Mouse (Mus musculus) WW6 (cell line): Measurements from ENCODE around the gene Acacb.

ENCODE experiments used
- DNase-seq: peaks from one replicate; pipeline ENCODE4 v3.0.0-alpha.2; 2013; ENCODE audit warnings: low read depth, low spot score

Gene Acacb

DNA sequence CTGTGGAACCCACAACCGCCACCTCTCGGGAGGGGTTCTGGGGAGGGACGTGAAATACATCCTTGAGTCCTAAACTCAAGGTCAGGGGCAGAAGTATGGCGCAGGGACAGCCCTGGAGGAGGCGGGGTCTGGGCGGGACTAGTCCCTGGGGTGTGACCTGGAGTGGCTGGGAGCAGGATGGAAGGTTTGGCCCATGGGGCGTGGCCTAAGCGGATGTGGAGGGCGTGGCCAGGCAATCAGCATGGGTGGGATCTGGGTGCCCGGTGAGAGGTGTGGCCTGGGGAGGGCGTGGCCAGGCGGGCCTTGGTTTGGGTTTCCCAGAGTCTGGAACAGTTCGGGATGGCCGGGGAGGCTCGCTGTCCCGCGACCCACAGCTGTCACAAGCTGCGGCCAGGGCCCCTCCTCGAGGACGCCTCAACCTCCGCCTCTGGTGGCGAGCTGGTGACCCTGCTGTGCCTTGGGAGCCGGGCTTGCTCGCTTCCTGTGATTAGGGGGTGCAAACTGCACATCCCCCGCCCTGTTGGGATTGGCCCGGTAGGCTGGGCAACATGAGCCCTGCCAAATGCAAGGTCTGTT is 29.3 kb downstream of the Acacb start:
- peak; percentile 97 for DNase-seq

DNA sequence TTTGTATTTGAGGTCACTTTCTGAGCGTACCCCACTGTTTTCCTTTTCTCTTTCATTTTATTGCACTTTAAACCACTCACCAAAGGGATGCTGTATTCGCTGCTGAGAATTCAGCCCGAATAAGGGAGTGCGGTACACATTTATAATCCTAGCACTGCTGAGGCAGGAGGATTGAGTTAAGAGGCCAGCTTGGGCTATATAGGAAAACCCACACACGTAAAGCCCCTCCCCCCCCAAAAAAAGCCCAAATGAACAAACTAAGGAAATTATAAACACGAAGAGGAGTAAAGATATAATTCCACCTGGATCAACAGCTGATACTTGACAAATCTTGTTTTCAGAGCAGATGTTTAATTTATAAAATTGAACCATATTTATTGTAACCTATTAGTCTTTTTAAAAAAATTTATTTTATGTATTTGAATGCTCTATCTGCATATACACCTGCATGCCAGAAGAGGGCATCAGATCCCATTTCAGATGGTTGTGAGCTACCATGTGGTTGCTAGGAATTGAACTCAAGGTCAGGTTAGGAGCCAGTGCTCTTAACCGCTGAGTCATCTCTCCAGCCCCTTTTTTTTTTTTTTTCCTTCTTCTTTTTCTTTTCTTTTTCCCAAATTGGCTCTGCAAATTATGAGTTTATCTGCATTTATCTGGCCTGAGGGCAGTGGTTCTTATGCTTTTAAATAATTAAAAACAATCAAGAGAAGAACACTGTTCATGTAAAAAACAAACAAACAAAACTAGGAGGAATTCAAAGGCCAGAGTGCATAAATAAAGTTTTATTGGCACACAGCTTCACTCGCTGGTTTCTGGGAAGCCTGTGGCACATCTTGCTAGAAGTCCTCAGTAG is 30.4 kb downstream of the Acacb start:
- DNase-seq, result no peak

DNA sequence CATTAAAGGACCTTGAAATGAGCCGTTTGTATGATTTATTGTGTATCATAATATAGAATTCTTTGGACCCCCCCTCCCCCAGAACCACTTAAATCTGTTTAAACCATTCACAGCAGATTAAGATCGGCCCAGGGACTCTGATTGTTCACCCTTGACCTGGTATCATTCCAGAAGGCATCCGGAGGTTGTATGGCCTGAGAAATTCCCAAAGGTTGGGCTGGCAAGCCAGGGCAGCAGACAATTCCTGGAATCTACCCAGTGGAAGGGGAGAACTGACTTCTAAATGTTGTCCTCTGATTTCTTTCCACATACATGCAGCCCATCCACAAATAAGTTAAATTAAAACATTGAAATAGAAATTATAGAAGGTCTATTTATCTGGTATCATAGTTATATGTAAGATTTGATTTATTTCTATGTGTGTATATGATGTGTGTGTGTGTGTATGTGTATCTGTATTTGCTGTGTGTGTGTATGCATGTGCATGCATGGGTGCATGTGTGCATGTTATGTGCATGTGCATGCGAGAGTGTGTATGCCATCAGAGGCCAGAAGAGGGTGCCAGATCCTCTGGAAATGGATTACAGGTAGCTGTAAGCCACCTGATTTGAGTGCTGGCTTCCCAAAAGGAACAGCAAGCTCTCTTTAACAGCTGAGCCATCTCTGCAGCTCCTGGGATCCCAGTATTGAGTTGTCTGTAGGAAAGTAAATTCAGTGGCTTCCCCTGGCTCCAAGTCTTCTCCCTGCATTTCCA is 31.8 kb downstream of the Acacb start:
- DNase-seq, result no peak

DNA sequence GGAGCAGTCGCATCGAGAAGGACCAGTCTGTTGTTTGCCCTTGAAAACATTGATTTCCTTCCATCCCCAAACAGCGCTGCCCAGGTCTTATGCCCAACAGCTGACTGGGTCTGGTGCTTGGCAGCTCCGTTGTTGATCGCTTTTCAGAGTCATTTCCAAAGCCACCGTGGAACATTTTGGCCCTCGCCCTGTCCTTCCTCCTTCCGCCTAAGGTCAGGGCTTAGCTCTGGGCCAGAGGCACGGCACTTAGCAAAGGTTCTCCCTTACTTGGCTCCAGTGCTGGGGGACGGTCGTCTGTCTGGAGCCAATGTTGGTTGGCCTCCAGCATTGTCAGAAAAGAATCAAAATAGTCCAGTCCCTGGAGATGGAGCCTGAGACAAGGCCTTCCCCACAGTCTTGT is 33.2 kb downstream of the Acacb start:
- no peak for DNase-seq

DNA sequence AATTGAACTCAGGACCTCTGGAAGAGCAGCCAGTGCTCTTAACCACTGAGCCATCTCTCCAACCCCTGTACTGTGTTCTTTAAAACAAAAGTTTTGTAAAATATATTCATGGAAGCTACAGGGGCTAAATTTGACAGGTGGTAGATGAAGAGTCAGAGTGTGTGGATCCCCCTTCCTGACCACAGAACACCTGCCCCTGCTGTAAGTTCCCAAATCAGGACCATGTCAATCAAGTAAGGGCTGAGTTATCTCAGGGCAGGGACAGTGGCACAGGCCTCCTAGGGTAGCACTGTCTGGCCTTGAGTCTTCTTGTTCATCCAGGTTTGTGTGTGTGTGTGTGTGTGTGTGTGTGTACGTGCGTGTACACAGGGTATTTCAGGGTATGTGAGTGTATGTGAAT is 37.2 kb downstream of the Acacb start:
- no peak for DNase-seq

DNA sequence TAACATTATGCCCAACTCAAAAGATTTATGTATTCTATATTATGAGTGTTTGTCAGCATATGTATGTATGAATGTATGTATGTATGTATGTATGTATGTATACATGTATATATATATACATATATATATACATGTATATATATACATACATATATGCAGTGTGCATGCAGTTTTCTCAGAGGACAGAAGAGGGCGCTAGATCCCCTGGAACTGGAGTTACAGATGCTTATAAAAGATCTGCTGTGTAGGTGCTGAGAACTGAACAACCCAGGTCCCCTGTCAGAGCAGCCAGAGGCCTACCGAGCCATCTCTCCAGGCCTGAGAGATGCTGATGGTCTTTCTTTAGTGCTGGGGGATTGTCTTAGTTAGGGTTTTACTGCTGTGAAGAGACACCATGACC is 40.8 kb downstream of the Acacb start:
- no peak for DNase-seq

DNA sequence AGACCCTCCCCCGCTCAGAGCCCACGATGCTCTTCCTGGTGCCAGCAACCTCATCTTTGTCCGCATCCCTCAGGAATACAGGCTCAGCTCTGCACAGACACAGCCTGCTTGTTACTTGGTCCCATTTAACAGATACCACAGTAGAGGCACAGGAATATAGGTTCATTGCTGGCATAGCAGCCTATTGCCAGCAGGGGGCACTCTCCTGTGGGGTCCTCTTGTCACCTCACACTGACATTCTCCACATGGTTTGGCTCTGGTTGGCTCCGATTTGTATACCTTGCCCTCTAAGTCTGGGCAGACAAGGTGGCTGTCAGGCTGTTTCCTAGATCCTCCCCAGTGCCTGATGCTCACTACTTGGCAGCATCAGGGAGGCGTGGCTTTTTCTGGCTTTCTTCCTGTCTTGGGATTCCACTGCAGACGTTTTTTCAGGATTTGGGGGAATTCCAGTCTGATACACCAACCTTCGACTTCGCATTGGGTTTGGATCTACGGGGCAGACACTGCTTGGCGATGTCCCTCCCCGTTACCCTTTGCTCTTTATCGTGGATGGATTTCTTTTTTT is 42.6 kb downstream of the Acacb start:
- DNase-seq, result no peak

DNA sequence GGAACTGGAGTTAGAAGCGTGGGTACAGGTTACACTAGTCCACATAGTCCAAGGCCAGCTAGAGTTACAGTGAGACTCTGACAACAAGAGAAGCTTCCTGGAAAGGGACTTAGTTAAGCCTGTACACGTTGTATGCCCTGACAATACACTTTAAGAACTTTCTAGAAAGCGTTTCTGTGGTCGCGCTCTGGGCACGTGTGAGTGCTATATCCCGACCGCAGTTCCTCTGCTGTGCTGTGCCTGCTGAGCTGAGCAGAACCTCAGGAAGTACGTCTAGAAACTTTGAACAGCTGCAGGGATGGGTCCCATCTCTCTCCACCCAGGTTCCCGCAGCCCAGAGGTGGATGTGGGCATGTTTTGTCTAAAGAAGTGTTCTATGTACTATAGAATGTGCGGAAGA is 47.8 kb downstream of the Acacb start:
- DNase-seq, result no peak

DNA sequence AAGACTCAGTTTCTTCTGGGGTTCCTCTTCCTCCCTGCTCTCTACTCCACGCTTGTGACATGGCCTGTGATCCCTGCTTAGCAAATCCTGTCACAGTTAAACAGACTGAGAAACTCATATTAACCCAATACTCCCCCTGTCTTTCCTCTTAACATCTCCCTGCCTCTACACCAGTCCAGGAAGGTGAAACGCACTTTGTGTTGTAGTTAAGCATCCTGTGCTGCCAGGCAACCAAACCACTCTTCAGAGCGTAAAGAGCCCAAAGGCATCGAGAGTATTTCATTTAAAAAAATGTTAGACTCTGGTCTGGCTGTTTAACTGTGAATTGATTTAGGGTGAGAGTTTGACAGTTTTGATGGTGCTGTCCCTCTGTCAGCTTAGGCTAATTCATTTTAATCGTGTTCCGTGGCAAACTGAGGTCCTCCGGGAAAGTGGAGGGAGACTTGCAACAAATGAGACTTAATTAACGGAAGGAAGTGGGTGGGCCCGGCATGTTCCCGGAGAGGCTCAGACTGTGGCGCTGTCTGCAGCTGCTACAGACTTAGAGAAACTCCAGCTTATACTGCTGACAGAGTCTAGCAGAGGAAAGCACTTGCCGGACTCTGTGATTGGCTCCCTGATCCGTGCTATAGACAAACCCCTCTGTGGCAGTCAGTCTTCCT is 52.9 kb downstream of the Acacb start:
- no peak for DNase-seq

DNA sequence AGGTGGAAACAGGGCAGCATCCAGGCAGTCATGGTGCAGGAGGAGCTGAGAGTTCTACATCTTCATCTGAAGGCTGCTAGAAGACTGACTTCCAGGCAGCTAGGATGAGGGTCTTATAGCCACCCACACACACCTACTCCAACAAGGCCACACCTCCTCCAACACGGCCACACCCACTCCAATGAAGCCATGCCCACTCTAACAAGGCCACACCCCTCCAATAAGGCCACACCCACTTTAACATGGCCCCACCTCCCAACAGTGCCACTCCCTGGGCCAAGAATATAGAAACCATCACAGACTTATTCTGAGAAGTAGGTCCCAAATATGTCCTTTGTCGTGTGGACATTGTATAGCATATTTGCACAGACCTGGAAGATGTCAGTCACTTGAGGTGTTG is 59.8 kb downstream of the Acacb start:
- DNase-seq, result no peak

DNA sequence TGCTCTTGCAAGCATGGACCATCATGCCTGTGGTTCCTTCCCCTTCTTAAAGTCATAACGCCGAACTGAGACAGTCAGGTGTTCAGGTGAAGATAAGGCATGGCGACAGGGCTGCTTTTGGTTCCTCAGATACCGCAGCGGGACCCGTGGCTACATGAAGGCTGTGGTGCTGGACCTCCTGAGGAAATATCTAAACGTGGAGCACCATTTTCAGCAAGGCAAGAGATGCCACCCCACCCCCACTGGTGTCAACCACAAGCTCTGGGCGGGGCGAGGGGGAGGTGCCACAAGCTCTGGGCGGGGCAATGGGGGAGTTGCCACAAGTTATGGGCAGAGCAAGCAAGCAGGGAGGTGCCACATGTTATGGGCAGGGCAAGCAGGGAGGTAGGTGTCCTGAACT is 66.8 kb downstream of the Acacb start:
- DNase-seq, result no peak

DNA sequence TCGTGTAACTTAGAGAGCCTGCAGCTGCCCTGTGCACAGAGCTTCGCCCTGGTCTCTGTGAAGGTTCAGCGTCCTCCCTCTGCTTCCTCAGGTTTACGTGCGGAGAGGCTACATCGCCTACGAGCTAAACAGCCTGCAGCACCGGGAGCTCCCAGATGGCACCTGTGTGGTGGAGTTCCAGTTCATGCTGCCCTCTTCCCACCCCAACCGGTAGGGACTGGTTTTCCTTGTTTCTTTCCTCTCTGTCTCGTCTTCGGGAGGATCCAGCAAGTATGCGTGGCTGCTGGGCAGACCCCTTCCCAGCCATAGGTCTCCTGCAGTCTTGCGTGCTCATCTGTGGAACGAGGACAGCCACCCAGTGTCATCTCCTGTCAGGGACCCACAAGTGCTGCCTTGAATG is 72.4 kb downstream of the Acacb start:
- no peak for DNase-seq

DNA sequence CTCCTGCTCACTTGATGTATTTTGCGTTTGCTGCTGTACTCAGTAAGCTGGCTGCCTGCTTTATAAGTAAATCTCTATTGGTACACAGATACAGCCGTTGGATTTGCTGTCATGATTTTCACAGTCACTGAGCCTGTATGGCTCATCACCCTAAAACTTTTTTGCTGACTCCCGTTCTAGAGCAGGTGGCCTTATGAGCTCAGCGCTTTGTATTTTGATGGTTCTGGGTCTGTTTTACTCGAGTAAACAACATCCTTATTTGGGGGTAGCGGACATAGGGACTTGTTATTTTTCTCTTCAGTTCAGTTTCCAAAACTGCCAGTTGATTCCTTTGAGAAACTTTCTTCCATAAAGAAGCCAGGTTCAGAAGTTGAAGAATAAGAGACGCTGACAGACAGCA is 79.7 kb downstream of the Acacb start:
- no peak for DNase-seq

DNA sequence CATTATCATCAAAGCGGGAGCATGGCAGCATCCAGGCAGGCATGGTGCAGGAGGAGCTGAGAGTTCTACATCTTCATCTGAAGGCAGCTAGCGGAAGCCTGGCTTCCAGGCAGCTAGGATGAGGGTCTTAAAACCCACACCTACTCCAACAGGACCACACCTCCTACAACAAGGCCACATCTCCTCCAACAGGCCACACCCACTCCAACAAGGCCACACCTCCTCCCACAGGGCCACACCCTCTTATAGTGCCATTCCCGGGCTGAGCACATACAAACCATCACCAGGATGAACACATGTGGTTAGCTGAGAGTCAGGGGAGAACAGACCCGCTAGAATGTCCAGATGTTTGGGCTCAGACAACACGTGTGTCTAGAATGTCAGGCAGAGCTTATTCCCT is 82.6 kb downstream of the Acacb start:
- no peak for DNase-seq

DNA sequence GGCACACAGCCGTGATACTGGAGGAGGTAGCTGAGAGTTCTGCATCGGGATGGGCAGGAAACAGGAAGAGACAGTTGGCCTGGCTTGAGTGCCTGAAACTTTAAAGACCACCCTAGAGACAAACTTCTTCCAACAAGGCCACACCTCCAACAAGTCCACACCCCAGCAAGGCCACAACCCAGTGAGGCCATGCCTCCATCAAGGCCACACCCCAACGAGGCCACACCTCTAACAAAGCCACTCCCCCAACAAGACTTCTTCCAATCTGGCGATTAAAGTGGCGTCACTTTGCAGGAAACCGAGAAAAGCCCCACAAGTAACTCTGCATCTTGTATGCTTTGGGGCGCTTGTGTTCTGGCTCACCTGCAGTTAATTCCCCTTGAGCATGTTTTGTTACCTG is 92.6 kb downstream of the Acacb start:
- DNase-seq, result peak; percentile 28

DNA sequence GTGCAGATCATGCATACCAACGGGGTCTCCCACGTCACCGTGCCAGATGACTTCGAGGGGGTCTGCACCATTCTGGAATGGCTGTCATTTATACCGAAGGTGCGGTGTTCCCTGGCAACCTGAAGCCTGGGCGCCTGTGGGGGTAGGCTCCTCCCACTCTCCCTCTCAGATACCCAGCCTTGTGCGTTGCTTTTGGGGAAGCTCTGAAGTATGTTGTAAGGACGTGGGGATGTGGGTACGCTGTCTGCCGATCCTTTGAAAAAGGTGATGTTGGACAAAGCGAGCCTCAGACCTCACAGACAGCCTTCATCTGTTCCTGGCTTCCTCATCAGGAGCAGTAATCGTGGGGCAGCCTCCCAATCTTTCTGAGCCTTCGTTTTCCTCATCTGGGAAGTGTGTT is 93.4 kb downstream of the Acacb start:
- DNase-seq, result no peak

DNA sequence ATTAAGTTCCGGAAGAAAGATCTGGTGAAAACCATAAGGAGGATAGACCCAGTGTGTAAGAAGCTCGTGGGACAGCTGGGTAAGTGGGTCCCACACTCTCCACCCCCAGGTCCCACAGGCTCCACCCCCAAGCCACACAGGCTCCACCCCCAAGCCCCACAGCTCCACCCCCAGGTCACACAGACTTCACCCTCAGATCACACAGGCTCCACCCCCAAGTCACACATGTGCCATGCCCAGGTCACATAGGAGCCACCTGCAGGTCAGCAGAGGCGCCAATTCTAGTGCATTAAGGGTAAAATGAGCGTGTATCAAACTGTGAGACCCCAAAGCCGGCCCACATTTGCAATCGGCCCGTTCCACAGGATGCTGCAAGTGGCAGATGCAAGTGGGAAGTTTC is 100.1 kb downstream of the Acacb start:
- DNase-seq, result peak; percentile 18

DNA sequence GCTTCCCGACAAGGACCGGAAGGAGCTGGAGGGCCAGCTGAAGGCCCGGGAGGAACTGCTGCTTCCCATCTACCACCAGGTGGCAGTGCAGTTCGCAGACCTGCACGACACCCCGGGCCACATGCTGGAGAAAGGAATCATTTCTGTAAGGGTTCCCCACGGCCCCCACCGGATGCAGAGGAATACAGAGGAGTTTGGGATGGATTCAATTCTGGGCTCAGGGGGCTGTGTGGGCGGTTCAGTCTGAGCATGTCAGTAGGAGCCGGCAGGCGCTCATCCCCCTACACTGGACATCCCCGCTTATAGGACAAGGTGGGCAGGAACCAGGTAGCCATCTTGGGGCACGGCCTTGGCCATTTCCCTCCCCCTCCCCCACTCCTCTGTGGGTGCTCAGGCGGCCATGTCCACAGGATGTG is 101.8 kb downstream of the Acacb start:
- DNase-seq, result peak; percentile 56

DNA sequence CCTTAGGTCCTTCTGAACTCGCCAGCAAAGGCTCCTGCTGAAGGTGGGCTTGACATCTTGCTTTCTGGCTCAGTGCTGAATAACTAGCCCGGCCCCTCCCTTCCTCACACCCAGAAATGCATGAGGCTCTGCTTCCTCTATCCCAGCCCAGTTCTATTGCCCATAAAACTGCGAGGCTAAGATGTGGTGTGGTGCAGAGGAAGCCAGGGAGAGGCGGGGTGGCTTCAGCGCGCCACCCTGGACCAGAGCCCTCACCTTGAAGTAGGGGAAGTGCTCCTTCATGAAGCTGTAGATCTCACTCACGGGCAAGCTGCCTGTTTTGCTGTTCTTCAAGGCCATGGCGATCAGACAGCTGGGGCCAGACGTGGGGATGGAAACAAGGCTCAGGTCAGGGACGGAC is 113.2 kb downstream of the Acacb start:
- DNase-seq, result no peak

DNA sequence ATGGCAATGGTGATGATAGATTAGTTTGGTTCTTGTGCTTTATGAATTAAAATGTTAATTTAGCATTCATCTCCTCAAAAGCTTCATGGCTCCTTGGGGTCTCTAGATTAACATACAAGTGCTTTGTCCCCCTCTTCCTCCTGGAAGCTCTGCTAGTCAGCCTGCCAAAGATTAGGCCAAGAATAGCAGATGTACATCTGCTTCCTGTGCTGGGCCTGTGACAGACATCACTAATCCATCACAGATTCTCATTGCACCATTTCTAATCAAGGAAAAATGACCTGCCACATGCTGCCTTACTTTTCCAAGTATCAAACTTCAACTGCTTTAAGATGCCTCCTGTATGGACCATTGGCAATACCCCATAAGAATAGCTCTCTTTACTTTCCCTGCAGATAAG is 115.2 kb downstream of the Acacb start:
- DNase-seq, result no peak

DNA sequence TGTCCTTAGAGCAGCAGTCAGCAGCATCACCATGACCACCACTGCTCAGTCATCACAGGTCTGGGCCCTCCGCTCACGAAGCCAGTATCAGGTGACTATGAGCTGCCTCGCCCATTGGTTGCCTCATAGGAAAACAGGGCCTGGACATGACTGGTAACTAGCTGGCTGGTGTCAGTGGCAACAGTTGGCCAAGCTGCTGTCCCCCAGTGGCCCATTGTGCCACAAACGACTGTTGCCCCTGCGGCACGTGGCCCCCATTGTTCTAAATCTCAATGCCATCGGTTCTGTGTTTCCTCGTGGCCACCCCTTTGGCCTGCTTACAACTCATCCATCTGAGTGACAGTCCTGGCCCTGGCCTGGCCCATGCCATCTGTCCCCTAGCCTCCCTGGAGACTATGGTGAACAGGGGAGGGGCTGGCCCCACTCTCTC is 117.7 kb downstream of the Acacb start:
- no peak for DNase-seq

DNA sequence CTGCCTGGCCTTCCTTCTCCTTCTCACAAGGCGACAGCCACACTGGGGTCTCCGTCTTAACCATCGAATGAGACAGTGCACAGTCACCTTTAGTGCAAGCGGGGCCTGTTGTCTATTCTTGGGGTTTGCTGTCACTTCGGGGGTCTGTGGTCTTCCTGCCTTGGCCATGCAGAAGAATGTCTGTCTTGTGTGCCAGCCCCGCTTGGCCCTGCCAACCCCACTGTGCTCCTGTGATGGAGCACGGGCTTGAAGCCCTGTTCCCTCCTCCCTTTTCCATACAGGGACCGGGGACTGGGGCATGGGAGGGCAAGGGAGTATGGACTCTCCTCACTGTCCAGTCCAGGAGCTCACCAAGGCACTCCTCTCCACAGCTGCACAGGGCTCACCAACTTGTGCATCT is 118.5 kb downstream of the Acacb start:
- no peak for DNase-seq
